Mouse (Mus musculus) kidney, postnatal 4 days (tissue): ENCODE measurements around the gene Psme2b.
A peak's percentile ranks its signal among the peaks of the same experiment; 100 is the strongest.
"Not testable (repeated sequence)": the region's sequence is repeated elsewhere in the genome, so short reads cannot be mapped to it uniquely, and the experiment has no call there.

ENCODE experiments used
- DNase-seq, 2 experiments: peaks; one replicate each; pipeline ENCODE4 v3.0.0; 2021; ENCODE audit warnings: mixed read lengths in 2 of 2

Psme2b gene

DNA sequence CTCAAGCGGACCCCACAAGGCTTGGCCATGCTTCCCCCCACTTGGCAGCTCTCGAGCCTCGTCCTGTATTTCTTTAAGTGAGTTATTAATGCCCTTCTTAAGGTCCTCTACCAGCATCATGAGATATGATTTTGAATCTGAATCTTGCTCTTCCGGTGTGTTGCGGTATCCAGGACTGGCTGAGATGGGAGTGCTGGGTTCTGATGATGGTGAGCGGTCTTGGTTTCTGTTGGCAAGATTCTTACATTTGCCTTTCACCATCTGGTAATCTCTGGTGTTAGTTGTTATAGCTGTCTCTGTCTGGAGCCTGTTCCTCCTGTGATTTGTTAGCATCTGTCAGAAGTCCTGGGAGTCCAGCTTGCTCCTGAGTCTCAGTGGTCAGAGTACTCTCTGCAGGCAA is at the start of gene Psme2b:
Gene Psme2b, minus strand, starts transcription at position 101 of the 400 bp plus-strand sequence.
- DNase-seq = not testable (repeated sequence)

DNA sequence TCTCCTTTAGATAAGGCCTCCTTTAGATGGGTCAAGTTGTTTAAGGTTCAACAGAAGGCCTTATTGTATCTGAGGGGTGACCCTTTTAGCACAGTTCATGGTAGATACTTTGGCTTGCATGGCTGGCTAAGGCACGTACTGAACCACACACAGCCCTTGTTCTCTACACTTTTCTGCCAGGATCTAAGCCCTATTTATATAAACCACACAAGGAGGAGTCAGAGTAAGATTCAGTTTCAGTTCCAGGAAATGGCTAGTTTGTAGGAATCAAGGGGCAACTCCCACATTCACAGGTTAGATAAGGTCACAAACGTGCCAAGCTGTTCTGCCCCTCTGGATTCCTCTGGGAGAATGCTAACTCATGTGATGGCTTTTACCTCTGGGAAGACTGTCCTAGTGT is 48.0 kb upstream of the Psme2b start, which contains the start of gene Tgtp1:
Gene Tgtp1, minus strand, starts transcription at position 155 of the 400 bp plus-strand sequence.
- DNase-seq = peak in 1 of 2 experiments; percentile 6

DNA sequence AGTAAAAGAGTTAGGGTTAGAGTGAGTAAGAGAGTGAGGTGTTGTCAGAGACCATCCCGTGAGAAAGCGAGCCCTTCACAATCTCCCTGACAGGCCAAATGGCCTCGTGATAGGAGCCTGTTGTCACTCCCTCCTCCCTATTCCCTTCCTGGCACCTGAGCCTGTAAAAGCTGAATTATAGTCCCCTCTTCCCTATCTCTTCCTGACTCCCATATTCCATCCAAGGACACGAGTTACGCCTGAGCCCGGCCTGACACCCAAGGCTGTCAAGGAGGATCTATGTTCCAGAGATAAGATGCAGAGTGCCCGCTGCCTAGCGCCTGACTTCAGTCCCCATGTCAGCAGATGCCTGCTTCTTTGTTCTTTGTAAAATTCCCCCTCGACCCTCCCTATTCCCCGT is 47.3 kb upstream of the Psme2b start:
- DNase-seq = not testable (repeated sequence)

DNA sequence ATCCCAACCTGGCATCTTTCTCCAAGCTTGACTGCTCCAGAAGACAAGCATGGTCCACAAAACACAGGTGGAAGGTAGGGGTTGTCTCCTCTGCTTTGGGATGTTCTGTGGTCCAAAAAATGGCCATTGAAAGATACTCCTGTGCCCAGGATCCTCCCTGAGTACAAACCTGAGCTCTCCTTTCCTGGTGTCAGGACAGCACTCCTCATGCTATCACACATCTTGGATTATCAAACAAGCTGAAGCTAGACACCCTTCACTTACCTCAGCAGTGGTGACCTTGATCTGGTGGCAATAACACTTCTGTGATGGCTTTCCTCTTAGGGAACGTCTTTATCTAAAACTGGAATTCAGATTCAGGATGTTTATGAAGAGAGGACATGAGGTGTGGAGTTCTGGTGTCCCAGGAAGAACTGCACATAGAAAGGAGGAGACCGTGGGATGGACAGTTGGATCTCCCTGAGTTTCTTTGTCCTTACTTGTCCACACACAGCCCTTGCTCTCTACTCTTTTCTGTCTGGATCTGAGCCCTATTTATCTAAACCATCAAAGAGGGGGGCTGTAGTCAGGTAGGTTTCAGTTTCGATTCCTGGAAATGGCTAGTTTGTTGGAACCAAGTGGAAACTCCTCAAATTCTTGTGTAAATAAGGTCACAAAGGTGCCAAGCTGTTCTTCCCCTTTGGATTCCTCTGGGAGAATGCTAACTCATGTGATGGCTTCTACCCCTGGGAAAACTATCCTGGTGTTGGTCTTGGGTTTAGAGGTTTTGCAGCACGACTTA is 45.9 kb upstream of the Psme2b start, which contains the start of gene Gm12185:
Gene Gm12185, minus strand, starts transcription at position 487 of the 781 bp plus-strand sequence.
- DNase-seq = not testable (repeated sequence)

DNA sequence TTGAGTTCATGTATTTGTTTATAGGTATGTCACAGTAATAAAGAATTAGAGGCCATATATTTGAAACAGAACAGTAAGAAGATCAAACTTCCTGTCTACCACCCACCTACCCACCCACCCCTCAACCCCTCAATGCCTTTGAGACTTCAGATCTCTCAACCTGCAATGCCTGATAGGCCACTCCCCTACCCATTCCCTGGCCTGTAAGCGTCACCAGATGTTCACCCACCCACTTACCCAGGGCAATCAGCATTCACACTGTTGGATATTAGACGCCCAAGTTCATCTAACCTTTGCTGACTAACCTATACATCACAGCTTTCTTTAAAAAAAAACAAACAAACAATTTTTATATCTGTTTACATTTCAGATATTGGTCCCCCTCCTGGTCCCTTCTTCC is 44.0 kb upstream of the Psme2b start:
- DNase-seq = not testable (repeated sequence)

DNA sequence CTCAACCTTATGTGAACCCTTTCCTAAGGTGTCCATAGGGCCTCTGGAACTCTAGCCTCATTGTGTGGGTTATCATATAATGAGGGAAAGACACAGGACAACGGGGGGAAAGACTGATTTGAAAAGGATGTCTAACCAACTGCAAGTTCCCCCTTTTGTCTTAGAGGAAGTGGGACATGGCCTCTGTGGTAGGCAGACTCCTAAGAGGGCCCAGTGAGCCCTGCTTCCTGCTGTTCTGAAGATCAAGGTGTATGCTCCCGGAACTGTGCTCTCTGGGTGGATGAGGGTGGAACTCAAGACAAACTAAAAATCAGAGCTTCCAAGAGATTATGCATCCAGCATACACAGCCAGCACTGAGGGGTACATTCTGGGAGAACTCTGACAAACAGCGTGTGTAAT is 42.2 kb upstream of the Psme2b start:
- not testable (repeated sequence) for DNase-seq

DNA sequence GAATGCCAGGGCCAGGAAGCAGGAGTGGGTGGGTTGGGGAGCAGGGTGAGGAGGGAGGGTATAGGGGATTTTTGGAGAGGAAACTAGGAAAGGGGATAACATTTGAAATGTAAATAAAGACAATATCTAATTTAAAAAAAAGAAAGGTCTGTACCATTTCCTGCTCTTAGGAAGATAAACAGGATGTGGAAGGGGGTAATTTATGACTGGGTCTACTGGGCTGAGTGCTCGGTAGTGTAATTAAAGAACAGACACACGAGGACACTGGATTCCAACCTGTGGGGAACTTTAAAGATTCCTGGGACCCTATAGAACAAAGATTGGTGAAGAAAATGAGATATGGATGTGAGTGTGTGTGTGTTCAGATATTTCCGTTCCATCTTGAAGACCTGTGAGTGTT is 36.9 kb upstream of the Psme2b start:
- not testable (repeated sequence) for DNase-seq

DNA sequence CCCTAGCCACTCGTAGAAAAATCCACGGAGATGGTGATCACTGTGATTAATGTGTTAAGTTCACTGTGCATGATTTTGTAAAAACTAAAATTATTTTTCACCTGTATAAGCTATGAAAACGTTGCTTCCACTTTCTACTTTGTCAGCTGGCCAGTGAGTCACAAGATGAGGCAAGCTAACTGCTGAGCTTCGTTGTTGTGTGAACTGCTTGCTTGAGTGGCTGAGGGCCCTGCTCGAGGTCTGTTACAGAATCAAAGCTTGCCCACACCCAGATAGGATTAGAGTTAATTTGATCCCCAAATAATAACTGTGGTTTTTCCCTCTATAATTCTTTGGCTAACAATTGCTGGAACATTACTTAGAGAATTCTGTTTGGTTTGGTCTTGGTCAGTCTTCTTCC is 34.1 kb upstream of the Psme2b start:
- not testable (repeated sequence) for DNase-seq

DNA sequence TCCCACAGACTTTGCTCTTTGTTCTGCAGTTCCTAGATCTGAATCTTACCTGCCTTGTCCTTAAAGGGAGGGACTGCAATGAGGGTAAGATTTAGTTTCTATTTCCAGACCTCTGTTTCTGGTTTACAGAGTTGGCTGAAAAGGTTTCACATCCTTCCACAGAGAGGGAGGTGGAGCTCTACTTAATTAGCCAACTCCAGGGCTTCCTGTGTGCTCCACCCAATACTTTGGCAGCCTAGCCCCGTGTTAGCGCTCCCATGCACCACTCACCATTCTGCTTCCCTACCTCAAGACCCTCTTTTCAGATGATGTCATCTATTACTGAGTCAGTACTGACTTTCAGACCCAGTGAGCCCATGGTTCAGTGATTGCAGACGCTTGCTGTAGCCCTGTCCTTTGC is 33.3 kb upstream of the Psme2b start, which contains the start of gene 9930111J21Rik1:
Gene 9930111J21Rik1, minus strand, starts transcription at position 148 of the 400 bp plus-strand sequence.
- DNase-seq = not testable (repeated sequence)

DNA sequence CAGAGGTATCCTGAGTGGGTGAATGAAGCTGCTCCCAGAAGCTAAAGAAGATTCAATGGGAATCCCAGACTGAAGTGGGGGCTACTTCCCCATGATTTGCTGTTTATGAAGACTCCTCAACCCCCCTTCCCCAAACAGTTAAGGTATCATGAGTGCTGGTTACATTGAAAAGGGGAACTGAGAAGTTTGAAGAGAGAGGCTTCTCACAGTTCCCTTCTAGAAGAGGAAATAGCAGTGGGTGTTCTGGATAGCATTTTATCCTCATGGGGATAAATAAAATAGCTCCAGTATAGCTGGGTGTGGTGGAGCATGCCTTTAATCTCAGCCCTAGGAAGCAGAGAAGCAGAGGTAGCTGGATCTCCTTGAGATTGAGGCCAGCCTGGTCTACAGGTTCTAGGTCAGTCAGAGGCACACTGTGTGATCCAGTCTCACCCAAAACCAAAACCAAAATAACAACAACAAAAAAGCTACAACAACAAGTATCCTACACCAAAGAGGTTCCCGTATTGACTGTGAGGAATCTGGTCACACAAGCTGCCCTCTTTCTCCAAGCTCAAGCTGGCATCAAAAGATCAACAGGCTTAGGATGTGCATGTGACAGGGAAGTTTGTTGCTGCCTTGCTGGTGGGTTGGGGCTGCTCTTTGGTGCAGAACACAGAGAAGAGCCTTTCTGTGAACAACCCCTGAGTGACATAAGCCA is 32.4 kb upstream of the Psme2b start, which contains the start of gene Olfr56:
Gene Olfr56, plus strand, starts transcription at position 650 of the 700 bp plus-strand sequence.
- DNase-seq = not testable (repeated sequence)

DNA sequence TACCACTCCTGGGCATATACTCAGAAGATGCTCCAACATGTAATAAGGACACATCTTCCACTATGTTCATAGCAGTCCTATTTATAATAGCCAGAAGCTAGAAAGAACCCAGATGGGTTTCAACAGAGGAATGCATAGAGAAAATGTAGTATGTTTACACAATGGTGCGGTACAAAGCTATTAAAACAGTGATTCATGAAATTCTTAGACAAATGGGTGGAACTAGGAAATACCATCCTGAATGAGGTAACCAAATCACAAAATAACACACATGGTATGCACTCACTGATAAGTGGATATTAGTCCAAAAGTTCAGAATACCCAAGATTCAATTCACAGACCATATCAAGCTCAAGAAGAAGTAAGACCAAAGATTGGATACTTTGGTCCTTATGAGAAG is 28.7 kb upstream of the Psme2b start:
- DNase-seq = not testable (repeated sequence)

DNA sequence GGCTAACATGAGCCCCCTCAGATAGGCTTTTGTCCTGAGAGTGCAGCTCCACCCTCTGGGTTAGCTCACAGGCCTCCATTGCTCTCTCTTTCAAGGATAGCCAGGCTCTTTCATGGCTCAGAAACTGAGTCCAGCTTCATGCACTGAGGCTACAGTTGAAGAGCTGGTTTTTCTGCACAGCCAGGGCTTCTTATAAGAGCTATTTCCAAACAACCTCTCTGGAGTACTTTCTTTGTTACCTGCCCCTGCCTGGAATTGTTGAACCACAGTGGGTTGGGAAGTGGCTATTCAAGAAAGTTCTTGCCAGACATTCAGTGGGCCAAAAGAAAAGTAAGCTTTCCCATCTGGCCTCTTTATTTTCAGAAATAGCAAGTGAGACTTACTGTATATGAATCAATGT is 6.7 kb downstream of the Psme2b start:
- not testable (repeated sequence) for DNase-seq

DNA sequence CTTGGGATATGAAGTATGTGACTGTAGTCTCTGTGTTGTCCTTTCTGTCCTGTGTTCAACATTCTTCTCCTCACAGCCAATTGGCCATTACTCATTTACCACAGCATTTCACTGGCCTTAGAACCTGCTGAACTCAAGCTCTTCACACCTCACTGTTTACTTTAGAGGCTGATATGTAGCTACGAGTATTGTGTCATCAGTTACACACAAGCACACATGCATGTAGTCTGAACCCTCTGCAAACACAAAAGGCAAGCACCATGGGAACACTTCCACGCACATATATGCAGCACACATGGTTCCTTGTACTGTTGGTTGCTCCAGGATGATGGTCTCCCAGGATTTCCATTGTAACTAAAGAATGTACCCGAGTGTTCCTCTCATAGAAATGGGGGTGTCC is 10.7 kb downstream of the Psme2b start:
- DNase-seq = not testable (repeated sequence)

DNA sequence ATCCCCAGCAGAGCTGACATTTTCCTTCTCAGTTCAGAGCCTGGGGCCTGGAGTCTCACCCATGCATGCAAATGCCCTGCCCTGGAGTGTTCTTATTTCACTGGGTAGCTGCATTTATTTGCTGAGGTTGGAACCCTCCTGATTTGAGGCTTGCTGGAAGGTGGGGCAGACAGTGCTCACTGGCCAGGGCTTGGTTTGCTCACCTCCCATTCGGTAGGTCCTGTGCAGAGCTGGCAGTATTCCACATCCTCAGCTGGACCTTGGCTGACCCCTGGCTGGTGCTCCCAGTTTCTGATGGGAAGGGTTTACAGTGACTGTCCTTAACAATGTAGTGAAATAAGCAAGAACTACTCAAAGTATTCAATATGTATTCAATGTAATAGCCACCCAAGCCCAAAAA is 12.1 kb downstream of the Psme2b start:
- not testable (repeated sequence) for DNase-seq

DNA sequence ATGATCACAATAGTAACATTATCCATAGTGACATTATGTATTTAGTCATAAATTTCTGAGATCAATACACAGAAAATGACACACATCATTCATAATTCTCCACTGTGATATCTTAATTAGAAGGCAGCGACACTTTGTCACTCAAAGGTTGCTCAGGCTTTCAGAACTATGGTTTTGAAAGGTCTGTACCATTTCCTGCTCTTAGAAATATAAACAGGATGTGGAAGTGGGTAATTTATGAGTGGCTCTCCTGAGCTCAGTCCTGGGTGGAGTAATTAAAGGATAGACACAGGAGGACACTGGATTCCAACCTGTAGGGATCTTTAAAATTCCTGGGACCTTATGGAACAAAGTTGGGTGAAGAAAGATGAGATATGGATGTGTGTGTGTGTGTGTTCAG is 12.6 kb downstream of the Psme2b start:
- not testable (repeated sequence) for DNase-seq

DNA sequence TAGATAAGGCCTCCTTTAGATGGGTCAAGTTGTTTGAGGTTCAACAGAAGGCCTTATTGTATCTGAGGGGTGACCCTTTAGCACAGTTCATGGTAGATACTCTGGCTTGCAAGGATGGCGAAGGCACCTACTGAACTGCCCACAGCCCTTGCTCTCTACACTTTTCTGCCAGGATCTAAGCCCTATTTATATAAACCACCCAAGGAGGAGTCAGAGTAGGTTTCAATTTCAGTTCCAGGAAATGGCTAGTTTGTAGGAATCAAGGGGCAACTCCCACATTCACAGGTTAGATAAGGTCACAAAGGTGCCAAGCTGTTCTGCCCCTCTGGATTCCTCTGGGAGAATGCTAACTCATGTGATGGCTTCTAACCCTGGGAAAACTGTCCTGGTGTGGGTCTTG is 17.9 kb downstream of the Psme2b start:
- DNase-seq = not testable (repeated sequence)

DNA sequence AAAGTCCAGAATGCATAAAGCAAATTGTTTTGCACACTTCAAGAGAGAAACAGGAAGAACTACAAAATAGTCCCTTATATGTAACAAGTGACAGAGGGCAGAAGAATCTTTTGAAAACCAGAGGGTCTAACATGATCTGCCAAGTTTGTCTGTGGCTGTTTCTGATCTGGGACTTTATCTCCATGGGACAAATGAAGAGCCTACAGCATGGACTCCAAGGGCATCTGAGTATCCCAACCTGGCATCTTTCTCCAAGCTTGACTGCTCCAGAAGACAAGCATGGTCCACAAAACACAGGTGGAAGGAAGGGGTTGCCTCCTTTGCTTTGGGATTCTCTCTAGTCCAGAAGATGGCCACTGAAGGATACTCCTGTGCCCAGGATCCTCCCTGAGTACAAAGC is 19.6 kb downstream of the Psme2b start:
- DNase-seq = not testable (repeated sequence)

DNA sequence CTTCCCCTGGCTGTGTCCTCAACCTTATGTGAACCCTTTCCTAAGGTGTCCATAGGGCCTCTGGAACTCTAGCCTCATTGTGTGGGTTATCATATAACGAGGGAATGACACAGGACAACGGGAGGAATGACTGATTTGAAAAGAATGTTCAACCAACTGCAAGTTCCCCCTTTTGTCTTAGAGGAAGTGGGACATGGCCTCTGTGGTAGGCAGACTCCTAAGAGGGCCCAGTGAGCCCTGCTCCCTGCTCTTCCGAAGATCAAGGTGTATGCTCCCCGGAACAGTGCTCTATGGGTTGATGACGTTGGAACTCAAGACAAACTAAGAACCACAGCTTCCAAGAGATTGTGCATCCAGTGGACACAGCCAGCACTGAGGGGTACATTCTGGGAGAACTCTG is 22.2 kb downstream of the Psme2b start:
- DNase-seq = not testable (repeated sequence)

DNA sequence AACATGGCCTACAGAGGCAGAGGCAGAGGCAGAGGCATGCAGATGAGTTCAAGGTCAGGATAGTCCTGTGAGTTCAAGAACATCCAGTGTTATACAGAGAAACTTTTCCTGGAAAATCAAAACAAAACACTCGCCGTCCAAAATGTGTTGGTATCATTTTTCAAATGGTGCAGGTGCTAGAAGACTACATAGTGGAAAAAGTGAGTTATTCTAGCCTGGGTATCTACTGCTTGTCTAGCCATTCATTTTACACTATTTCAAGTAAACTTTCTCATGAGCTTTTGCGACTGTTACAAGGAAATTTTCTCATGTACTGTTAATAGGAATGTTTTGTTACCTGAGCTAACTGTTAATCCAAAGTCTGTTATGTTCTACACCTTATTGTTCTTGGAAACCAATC is 27.6 kb downstream of the Psme2b start:
- no peak for DNase-seq

DNA sequence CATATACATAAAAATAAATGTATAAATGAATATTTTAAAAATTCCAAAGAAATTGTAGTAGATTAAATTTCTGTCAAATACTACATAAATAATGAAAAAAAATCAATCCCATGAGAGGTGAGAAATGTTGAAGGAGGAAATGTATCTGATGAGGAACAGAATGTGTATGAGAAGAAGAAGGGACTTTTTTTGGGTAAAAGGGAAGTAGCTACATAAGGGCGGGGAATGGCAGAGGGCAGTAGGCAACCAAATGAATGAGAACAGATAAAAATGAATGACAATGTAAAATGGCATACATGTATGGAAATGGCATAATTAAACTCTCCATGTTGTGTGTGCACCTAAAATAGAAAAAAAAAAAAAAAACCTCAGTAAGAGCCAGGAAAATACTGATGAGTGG is 32.4 kb downstream of the Psme2b start:
- DNase-seq = no peak

DNA sequence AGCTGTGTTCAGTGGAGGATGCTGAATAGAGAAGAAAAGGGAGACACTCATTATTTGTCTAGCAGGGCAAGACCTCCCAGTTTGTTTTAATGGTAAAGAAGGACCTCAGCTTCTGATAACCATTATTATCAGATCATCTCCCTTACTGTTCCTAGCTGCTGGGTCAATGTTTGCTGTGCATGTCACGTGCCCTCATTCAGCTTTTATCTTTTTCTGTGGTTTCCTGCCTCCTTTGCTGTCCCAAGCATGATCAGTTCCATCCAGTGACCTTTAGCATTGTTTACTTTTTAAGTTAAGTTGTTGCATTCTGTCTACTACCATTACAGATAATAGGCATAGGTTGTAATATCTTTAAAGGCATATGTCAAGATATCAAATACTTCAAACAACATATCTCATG is 37.5 kb downstream of the Psme2b start:
- DNase-seq = no peak

DNA sequence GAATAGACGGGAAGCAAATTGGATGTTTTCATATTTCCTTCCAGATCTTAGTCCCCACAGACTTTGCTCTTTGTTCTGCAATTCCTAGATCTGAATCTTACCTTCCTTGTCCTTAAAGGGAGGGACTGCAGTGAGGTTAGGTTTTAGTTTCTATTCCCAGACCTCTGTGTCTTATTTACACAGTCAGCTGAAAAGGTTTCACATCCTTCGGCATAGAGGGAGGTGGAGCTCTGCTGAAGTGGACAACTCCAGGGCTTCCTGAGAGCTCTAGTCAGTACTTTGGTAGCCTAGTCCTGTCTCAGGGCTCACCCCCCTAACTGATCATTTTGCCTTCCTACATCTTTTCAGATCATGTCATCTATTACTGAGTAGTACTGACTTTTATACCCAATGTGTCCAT is 44.0 kb downstream of the Psme2b start, which contains the start of gene Gm5431:
Gene Gm5431, minus strand, starts transcription at position 194 of the 400 bp plus-strand sequence.
- DNase-seq = no peak

DNA sequence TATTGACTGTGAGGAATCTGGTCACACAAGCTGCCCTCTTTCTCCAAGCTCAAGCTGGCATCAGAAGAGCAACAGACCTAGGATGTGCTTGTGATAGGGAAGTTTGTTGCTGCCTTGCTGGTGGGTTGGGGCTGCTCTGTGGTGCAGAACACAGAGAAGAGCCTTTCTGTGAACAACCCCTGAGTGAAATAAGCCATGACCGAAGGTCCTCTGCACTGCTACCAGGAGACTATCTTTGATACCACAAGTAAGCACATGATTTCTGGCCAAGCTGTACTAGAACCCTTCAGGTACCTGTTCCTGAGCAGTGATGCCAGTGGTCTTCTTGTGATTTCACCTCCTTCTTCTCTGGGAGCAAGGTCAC is 44.4 kb downstream of the Psme2b start:
- not testable (repeated sequence) for DNase-seq
